Mouse (Mus musculus): ENCODE results near the gene Zscan20.
A peak's percentile ranks its signal among the peaks of the same experiment; 100 is the strongest.

Zscan20 gene

DNA sequence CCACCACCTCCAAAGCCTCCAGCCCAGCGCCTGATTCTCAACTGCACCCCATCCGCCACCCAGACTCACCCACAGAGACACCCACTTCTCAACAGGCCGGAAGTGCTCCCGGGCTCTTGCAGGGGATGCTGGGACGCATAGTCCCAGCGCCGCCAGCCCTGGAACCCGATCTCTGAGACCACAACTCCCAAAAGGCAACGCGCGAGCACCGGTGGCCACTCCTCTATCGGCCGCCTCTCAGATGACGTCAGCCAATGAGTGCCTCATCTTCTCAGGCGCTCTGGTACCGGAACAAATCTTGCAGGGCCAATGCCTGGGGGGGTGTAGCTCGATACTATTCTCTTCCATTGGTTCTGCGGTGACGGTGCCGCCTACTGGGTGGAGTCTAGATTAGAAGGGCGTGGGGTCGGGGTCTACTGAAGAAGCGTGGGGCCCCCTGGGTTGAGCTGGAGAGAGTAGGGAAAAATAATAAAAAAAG is at the start of gene Zscan20:
Gene Zscan20, minus strand, starts transcription at position 174 of the 478 bp plus-strand sequence.
- peak; percentile 96 for DNase-seq (ENCODE audit: low read depth, low spot score)

DNA sequence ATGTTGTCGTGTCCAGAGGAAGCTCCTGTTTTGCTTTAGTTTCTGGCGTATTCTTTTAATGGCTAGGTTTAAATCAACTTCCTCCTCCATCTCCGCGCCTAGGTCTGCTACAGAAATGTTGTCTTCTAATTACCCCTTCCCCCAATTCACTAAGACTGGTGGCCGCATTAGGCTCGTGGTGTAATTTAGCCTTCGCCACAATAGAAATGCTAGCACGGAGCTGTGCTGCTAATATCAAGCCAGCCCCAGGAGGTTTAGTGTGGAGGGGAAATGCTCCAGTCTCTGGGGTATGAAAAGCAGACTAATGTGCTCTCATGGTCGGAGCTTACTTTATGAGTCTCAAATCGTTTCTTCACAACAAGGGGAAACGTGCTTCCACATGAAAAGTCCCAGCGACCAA is 45.5 kb upstream of the Zscan20 start:
- no peak for DNase-seq (ENCODE audit: low read depth, low spot score)

DNA sequence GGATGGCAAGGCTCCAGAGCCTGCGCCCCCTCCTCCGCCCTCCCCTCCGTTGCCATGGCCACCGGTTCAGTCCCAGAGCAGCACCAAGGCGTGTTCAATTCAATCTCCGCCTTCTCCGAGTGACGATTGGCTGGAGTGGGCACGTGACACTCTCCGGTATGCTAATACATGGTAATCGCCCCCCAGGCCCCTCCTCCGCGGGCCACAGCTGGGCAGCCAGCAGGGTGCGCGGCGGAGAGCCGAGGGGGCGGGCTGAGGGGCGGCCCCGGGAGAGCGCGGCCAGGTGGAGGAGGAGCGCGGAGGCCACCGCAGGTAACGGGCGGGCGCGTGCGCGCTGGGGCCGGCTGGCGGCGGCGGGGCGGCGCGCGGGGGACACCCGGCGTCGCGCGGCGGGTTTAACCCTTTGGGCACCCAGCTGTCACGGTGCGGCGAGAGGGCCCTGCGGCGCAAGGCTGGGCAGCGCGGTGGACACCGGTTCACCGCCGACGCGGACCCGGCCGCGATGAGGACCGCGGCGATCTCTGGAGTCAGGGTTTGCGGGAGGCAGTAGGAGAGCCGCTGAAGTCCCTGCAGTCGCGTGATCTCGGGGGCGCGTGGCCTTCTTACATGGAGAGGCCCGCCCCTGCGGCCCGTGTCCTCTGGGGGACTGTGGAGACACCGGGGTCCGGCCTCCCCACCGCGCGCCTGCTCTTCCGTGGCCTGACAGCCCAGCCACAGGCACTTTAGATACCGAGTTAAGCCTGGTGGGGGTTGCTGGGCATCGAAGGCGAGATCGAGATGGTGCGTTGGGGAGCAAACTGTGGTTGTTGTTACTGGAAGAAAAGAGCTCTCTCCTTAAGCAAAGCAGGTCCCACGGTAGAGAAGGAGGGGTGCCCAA is 44.8 kb upstream of the Zscan20 start, which contains the start of gene Phc2:
Gene Phc2, plus strand, starts transcription at position 198 of the 877 bp plus-strand sequence.
- DNase-seq (ENCODE audit: low read depth, low spot score): peak; percentile 81

DNA sequence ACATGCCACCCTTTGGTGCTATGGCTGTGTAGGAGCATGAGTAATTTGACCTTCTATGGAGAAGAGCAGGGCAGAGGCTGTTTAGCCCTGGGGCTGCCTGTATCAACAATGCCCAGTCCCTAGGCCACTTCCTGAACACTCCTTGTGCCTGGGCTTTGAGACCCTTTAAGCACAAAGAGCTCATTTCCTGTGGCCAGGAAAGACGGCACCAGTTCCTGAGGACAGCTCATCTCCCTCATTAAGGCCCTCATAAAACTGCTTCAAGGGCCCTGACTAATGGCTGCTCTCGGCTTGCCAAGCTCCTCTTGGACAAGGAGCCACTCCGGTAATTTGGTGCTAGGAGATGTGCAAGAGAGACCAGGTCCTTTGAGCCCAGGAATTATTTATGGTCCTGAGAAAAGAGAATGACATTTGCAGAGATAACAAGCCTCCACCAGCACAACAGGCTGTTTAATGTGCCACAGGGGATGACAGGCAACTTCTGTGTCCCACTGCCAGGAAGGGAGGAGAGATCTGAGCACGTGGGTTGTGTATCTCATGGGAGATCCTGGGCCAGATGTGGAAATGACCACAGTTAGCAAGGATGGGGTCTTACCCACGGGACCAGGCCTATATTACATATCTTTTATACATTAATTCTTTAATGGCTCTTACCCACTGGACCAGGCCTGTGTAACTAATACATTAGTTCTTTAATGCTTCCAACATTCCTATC is 42.8 kb upstream of the Zscan20 start:
- no peak for DNase-seq (ENCODE audit: low read depth, low spot score)

DNA sequence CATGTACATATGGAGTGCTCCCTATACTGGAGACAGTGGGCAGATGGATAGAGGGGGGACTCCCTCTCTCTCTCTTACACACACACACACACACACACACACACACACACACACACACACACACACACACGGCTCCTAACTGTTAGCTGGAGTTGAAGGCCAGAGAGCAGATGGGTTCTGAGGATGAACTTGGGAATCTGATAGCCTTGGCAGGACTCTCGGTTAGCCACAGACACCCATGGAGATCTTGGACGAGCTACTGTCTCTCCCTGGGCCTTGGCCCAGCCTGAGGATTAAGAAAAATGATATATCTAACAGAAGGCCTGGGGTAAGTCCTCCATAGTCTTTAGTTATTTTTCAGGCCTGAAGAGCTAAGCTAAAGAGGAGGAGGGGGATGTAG is 41.6 kb upstream of the Zscan20 start:
- DNase-seq (ENCODE audit: low read depth, low spot score): peak; percentile 51

DNA sequence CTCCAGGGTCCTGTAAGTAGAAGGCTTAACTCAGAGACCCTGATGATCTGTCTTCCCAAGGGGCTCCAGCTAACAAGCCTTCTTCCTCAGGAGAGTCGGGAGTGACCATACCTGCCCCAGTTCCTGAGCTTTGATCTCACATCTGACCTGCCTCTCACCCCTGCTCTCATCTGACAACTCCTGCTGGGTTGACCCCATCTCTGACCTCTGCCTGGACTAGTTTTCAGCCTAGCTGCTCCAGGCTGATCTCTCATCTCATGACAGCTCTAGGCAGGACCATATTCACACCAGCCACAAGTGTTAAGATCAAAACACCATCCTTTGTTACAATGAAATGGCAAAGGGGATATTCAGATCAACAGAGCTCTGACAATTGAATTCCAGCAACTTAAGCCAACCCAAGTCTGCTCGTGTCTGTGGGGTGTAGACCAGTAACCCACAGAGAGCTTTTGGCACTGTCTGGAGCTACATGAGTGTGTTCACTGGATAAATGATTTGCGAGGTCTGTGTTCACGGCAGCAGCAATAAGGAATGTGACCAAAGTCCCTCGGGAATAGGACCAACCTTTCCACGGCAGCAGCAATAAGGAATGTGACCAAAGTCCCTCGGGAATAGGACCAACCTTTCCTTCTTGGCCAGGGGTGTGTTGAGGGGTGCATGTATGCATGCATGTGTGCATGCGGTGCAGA is 38.8 kb upstream of the Zscan20 start:
- no peak for DNase-seq (ENCODE audit: low read depth, low spot score)

DNA sequence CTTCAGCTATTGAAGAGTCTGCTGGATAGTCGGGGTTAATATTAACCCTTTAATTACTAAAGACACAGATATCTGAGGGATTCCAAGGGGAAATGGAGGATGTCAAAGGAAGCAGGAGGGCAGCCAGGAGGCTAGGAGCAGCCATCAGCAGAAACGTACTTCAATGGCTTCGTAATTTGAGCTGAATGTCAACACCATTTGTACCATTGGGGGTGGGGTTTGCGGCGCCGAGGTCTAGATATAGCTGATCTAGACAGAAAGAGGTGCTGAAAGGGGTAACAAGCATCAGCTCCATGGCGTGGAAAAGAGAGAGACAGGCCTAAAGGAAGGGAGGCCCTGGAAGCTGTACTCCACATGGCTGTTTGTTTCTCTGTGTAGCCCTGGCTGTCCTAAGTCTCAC is 36.9 kb upstream of the Zscan20 start:
- DNase-seq (ENCODE audit: low read depth, low spot score): no peak

DNA sequence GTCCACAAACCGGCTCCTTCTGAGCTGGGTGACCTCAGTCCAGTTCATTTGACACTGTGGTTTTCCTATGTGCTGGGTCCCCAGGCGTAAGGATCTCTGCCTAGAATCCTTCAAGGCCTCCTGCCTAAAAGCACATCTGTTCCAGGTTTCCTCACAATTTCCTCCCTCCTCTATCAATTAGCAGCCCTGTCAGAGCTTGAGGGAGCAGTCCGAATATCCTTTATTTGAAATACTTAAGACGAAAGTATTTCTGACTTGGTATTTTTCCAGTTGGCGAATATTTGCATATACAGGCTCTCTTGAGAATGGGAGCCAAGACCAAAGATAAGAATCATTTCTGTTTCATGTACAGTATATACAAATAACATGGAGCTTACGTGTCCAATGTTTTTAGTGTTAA is 36.0 kb upstream of the Zscan20 start:
- DNase-seq (ENCODE audit: low read depth, low spot score): no peak

DNA sequence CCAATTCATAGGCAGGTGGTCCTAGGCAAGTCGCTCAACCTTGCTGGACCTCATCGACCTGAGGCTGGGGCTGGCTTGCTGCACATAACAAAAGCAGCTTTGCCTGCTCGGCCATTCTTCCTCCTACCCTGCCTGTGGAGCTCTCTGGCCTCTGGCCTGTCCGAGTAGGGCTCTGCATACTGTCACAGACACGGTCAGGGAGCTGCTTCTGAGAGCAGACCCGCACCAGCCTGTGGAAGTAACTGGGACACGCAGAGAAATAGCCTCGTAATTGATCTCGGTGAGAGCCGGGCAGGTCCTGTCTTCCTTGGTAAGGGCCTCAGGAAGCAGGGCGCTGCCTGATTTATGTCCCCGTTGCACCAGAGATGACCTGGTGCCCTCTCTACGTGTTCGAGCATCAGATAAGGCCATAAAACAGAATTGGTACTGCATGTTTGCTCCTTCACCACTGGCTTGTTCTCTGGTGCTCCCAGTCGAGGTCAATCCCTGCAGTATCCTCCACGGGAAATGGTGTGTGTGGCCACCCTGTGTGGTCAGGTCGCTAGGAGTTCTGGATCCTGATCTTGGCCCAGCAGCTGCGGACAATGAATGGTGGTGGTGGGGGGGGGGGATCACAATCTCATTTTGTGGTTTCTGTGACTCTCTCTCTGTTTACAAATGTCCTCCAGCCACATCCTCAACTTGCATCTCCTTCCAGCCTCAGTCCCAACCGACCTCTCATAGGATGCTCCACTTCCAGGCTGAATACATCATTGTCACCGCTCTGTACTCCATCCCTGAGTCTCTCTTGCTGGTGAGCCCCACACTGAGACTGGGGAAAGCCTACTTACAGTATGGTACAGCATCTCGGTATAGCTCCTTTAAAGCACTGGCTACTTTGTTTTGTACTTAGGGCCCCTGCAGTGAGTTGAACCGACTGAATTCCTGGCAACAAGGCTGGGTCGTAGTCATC is 32.1 kb upstream of the Zscan20 start:
- no peak for DNase-seq (ENCODE audit: low read depth, low spot score)

DNA sequence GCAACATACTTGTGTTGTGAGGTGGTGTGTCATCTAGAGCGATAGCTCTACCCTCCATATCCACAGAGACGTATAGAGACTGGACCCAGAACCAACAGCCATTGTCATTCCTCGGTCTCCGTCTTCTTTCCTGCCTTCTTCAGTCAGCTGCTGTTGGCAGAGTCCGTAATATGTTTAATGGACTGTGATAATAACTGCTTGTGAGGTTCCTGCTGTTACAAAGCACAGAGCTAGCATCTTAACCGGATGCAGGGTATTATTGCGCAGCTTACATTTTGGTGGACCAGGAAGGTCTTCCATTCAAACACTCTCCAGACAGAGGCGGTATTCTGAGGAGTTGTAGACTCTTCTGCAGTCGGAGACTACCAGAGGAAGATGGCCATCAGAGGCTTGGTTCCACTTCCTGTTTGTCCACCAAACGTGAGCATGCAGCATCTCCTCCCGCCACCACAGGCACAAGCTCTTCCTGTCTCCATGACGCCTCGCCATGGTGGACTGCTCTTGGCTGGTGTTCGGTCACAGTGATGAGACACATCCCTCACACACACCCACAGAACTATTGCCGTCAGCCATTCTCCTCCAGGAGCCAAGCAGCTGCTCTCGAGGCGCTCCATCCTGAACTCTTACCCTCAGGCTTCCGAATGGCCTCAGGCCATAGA is 28.5 kb upstream of the Zscan20 start:
- no peak for DNase-seq (ENCODE audit: low read depth, low spot score)

DNA sequence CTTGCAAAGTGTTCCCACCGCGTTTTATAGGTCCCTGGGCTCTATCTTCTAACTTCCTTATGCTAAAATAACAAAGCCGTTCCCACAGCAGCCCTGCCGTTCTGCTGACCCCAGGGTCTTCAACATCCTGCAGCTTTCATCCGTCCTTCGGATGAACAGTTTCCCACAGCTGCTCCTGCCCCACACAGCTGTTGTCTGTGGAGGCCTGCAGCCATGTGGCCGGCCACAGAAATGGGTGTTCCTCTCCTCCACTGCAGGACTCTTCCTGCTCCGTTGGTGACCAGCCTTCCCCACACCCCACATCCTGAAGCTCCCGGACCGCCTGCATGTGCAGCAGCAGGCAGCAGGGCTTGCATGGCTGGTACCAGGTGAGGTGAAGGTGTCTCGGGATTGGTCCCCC is 27.4 kb upstream of the Zscan20 start:
- DNase-seq (ENCODE audit: low read depth, low spot score): no peak

DNA sequence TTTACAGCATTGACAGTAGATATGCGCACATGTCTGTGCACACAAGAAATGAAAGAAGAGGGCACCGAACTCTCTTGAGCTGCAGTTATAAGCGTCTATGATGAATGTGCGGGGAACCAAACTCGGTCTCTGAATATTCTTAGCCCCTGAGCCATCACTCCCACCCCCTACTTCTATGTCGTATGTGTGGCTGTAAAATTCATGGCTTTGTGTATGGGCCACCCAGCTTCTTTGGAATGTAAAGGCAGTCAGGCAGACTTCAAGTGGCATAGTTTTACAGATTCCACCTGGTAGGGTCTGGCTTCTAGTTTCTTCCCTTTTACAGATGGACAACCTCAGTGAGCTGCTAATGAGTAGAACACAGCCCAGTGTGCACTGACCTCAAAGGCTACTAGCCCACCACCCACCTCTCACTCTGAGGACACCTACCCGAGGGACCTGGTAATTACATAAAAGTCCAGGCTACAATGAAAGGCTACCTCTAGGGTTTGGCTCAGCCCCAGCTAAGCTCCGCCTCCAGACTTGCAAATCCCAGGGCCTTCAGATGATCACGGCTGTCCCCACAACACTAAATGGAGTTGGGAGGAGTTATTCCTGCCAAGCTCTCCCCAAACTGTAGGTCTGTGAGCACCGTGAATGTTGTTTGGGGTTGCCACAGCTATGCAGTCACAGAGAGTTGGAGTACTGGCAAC is 26.1 kb upstream of the Zscan20 start:
- no peak for DNase-seq (ENCODE audit: low read depth, low spot score)

DNA sequence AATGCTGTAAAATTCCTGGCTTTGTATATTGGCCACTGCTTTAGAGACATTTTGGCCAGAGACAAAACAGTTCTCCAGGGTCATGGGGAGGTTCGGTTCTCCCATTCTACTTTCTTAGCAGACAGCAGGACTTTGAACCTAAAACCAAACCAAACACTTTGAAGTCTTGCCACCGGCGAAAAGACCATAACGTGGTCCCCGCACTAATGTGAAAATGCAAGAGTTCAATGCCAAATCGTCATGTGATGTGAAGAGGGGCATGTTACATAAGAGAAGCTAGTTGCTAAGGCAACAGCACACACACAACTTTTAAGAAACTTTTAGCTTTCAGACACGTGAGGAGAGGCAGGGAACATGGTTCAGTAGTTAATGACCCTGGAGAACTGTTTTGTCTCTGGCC is 25.6 kb upstream of the Zscan20 start:
- DNase-seq (ENCODE audit: low read depth, low spot score): no peak

DNA sequence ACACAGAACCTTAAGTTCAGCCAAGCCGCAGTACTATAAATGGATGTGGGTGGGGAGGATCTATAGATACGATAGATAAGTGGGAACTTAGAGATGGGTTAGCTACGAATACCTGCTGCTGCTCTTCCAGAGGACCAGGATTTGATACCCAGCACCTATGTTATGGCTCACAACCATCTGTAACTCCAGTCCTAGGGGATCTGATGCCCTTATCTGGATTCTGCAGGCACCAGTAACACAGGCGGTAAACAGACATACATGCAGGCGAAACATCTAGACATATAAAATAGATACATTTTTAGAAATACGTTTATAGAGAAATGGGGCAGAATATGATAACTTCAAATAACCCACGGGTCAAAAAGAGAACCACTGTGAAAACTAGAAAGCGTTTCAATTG is 11.2 kb upstream of the Zscan20 start:
- DNase-seq (ENCODE audit: low read depth, low spot score): no peak

DNA sequence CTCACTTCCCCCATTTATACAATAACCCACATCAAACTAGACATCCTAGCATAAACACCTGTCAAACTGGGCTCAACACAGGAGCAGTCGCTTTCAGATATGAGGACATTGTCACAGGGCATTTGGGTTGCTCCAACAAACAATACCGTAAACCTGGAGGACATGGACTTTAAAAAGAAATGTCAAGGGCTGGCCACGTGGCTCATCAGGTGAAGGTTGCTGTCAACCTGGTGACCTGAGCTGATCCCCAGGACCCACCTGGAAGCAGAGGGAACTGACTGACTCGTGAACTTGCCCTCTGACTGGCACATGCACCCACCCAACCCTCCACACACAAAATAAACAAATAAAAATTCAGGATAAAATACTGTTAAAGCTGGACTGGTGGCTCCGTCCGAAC is 10.7 kb upstream of the Zscan20 start:
- no peak for DNase-seq (ENCODE audit: low read depth, low spot score)

DNA sequence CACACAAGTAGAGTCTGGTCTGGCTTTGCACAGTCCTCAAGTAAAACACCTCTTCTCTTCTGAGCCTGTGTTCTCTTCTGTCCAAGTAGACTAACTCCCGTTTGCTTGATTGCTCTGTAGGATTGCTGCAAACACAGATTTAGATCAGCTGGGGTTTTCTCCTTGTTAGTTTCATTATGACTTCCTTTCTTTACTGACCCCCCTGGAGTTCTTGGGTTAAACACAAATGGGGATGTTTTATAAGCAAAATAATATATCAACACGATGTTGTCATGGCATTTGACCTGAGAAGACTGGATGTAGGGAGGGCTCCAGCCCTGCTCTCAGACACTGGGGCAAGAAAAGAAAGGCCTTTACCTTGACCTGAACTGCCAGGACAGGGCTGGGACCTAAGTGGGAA is 9.1 kb upstream of the Zscan20 start:
- DNase-seq (ENCODE audit: low read depth, low spot score): no peak

DNA sequence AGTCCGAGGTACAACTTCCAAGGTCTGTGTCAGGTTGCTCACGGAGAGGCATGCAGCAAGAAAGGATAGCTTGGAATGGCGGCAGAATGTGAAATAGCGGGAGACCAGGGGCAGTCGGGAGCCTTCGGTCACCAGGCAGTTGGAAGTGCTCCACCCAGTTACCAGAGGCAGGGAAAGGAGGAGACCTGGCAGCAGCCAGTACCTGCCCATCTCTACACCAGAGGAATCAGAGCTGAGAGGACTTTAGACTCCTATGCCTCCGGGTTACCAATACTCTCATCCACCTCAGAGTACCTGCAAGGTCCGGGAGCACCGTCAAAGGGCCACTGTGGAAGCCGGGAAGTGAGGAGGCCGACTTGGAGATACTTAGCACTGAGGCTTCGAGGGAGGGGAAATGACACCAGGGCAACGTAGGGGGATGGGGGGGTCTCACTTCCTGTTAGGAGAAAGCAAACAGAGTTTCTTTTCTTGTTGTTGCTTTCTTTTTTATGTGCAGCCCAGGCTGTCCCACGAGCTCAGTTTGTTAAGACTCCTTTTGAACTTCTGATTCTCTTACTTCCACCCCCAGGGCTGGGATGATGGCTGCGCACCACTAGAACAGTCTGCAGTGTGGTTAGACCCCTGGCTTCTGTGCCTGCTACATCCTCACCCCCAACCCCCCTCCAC is 8.5 kb upstream of the Zscan20 start, which contains the start of gene Tlr12:
Gene Tlr12, minus strand, starts transcription at position 374 of the 666 bp plus-strand sequence.
- DNase-seq (ENCODE audit: low read depth, low spot score): no peak

DNA sequence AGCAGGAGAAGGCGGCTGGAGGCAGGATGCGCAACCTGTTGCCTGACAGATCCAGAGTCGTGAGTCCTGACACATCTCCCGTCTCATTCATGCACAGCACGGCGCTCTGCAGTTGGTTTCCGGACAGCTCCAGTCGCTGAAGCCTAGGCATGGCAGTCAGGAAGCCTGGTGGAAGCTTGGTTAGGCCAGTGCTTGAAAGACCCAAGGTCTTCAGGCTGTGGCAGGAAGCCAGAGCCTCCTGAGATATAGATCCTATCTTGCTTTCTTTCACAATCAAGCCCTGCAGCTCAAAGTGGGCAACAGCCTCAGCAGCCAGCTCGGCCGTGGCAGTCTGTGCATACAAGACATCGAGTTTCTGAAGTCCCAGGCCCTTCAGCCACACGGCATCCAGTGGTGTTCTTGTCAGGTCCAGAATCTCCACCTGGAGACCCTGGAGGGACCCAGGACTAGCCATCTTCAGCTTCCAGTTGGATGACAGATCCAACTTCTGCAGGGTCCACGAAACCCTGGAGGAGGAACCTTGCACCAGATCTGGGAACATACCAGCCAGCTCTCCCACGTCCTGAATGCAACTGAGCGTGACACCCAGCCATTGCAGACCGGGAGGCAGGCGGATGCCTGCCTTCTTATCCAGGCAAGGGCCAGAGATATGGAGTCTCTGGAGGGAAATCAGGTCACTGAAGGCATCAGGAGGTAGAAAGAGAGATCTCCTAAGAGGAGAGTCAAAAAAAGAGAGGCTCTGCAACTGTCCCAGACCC is 7.6 kb upstream of the Zscan20 start:
- no peak for DNase-seq (ENCODE audit: low read depth, low spot score)

DNA sequence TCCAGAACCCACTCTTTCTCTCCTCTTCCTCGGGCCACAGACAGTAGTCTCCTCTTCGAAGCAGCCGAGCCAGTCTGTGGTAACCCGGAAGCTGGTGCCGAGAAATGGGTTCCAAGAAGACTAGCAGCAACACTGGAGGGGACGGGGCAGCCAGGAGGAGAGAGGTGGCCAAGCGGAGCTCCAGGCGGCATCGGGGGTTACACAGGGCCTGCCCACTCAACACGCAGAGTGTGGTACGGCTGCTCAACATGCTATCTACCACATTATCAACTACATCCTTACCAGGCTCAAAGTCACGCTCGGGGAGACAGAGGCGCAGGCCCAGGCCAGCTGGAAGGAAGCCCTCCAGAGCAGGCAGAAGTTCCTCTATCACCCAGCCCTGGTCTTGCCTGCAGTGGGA is 5.9 kb upstream of the Zscan20 start:
- DNase-seq (ENCODE audit: low read depth, low spot score): no peak
